Mouse (Mus musculus) MEL (cell line): ENCODE results near the gene Tmem174. TPM values are rescaled to one million over a fixed set of nuclear protein-coding genes. Genes with fewer than 3 reads are reported as not detected.

Experiments
- DNase-seq: peaks from one replicate; pipeline ENCODE4 v3.0.0; 2011; ENCODE audit warnings: low read depth, low spot score
- H3K27ac ChIP-seq: 2 replicates; pipeline ENCODE4 v1.5.1; 2012; ENCODE audit warnings: low read depth, mild to moderate bottlenecking, control low read depth, low read length, moderate library complexity; ENCODE audit not compliant: control insufficient read depth
- H3K27me3 ChIP-seq, 2 experiments: fragments of 150-350 bp in 1 of 2; sonication (generic) in 1 of 2; 2 replicates each; pipeline ENCODE4 v1.6.1; 2012; ENCODE audit warnings: low read length in 2 of 2, mild to moderate bottlenecking in 2 of 2, improper control_type of control experiment in 1 of 2, moderate library complexity in 1 of 2; ENCODE audit not compliant: insufficient read depth in 2 of 2, control insufficient read depth in 1 of 2
- H3K36me3 ChIP-seq, 2 experiments: 2 replicates each; pipeline ENCODE4 v1.6.1; 2012 to 2014; ENCODE audit warnings: low read length in 2 of 2, improper control_type of control experiment in 1 of 2, inconsistent platforms in 1 of 2, mild to moderate bottlenecking in 1 of 2; ENCODE audit not compliant: insufficient read depth in 2 of 2, control insufficient read depth in 1 of 2
- H3K4me1 ChIP-seq, 2 experiments: fragments of 150-350 bp in 1 of 2; sonication (generic) in 1 of 2; 2 replicates each; pipeline ENCODE4 v1.6.1; 2012; ENCODE audit warnings: low read length in 2 of 2, improper control_type of control experiment in 1 of 2, mild to moderate bottlenecking in 1 of 2; ENCODE audit not compliant: insufficient read depth in 2 of 2, control insufficient read depth in 1 of 2
- H3K4me3 ChIP-seq, 2 experiments: fragments of 150-350 bp in 1 of 2; sonication (generic) in 1 of 2; 2 replicates each; pipeline ENCODE4 v1.5.1; 2012; ENCODE audit warnings: low read depth in 2 of 2, low read length in 2 of 2, mild to moderate bottlenecking in 2 of 2, moderate library complexity in 2 of 2, control low read depth in 1 of 2, improper control_type of control experiment in 1 of 2; ENCODE audit not compliant: control insufficient read depth in 1 of 2, insufficient read depth in 1 of 2
- H3K79me2 ChIP-seq: 2 replicates; pipeline ENCODE4 v1.6.1; 2012; ENCODE audit warnings: mild to moderate bottlenecking, low read length, moderate library complexity; ENCODE audit not compliant: control insufficient read depth, poor library complexity, insufficient read depth
- H3K9ac ChIP-seq: 2 replicates; pipeline ENCODE4 v1.6.1; 2012; ENCODE audit warnings: low read depth, mild to moderate bottlenecking, control low read depth, low read length, moderate library complexity; ENCODE audit not compliant: control insufficient read depth, poor library complexity, severe bottlenecking
- H3K9me3 ChIP-seq: fragments of 150-350 bp; sonication (generic); replicated peaks from 2 replicates; pipeline ENCODE4 v1.6.1; 2012; ENCODE audit warnings: mild to moderate bottlenecking, low read length, improper control_type of control experiment, moderate library complexity; ENCODE audit not compliant: insufficient read depth
- CHD1 ChIP-seq: IDR thresholded peaks from 2 replicates; pipeline ENCODE4 v1.6.1; 2012; ENCODE audit warnings: low read depth, mild to moderate bottlenecking, inconsistent platforms, low read length, improper control_type of control experiment
- CHD2 ChIP-seq: IDR thresholded peaks from 2 replicates; pipeline ENCODE4 v1.6.1; 2011; ENCODE audit warnings: low read length, improper control_type of control experiment
- E2F4 ChIP-seq: IDR thresholded peaks from 2 replicates; pipeline ENCODE4 v1.6.1; 2011; ENCODE audit warnings: low read depth, low read length, improper control_type of control experiment, borderline replicate concordance
- ETS1 ChIP-seq: IDR thresholded peaks from 2 replicates; pipeline ENCODE4 v1.6.1; 2012; ENCODE audit warnings: low read depth, mild to moderate bottlenecking, inconsistent platforms, low read length, improper control_type of control experiment, moderate library complexity
- GABPA ChIP-seq: IDR thresholded peaks from 2 replicates; pipeline ENCODE4 v1.6.1; 2012; ENCODE audit warnings: low read depth, mild to moderate bottlenecking, inconsistent platforms, low read length, improper control_type of control experiment, moderate library complexity
- JUND ChIP-seq: IDR thresholded peaks from 2 replicates; pipeline ENCODE4 v1.6.1; 2011; ENCODE audit warnings: low read depth, mild to moderate bottlenecking, improper control_type of control experiment, low read length
- KAT2A ChIP-seq: conservative IDR thresholded peaks from 2 replicates; pipeline ENCODE4 v1.6.1; 2012; ENCODE audit warnings: low read depth, low read length, improper control_type of control experiment, inconsistent platforms
- MAFK ChIP-seq: IDR thresholded peaks from 2 replicates; pipeline ENCODE4 v1.6.1; 2011; ENCODE audit warnings: low read depth, mild to moderate bottlenecking, low read length, improper control_type of control experiment, borderline replicate concordance
- MAX ChIP-seq: IDR thresholded peaks from 2 replicates; pipeline ENCODE4 v1.6.1; 2011; ENCODE audit warnings: low read length, improper control_type of control experiment
- MAZ ChIP-seq: IDR thresholded peaks from 2 replicates; pipeline ENCODE4 v1.6.1; 2012; ENCODE audit warnings: low read depth, mild to moderate bottlenecking, inconsistent platforms, low read length, improper control_type of control experiment
- MEF2A ChIP-seq: IDR thresholded peaks from 2 replicates; pipeline ENCODE4 v1.6.1; 2014; ENCODE audit warnings: low read depth, mild to moderate bottlenecking, inconsistent platforms, low read length, improper control_type of control experiment; ENCODE audit not compliant: poor library complexity, insufficient replicate concordance, severe bottlenecking; ENCODE audit errors: extremely low read depth
- MXI1 ChIP-seq: IDR thresholded peaks from 2 replicates; pipeline ENCODE4 v1.6.1; 2011; ENCODE audit warnings: mild to moderate bottlenecking, low read depth, low read length, improper control_type of control experiment
- MYB ChIP-seq: IDR thresholded peaks from 2 replicates; pipeline ENCODE4 v1.6.1; 2011; ENCODE audit warnings: mild to moderate bottlenecking, low read depth, low read length, improper control_type of control experiment
- NRF1 ChIP-seq: IDR thresholded peaks from 2 replicates; pipeline ENCODE4 v1.6.1; 2014; ENCODE audit warnings: low read depth, mild to moderate bottlenecking, inconsistent platforms, low read length, improper control_type of control experiment, moderate library complexity; ENCODE audit not compliant: poor library complexity, insufficient read depth, severe bottlenecking
- POLR2A ChIP-seq, 2 experiments: IDR thresholded peaks; 2 replicates each; pipeline ENCODE4 v1.6.1; 2011 to 2012; ENCODE audit warnings: low read length in 2 of 2, mild to moderate bottlenecking in 2 of 2, control low read depth in 1 of 2, improper control_type of control experiment in 1 of 2, low read depth in 1 of 2, moderate library complexity in 1 of 2; ENCODE audit not compliant: control insufficient read depth in 1 of 2, insufficient read depth in 1 of 2, poor library complexity in 1 of 2
- POLR2AphosphoS2 ChIP-seq: IDR thresholded peaks from 2 replicates; pipeline ENCODE4 v1.6.1; 2011; ENCODE audit warnings: low read length, improper control_type of control experiment
- SMC3 ChIP-seq: IDR thresholded peaks from 2 replicates; pipeline ENCODE4 v1.6.1; 2011; ENCODE audit warnings: low read depth, low read length, improper control_type of control experiment
- TAL1 ChIP-seq: IDR thresholded peaks from 2 replicates; pipeline ENCODE4 v1.6.1; 2012; ENCODE audit warnings: mild to moderate bottlenecking, inconsistent platforms, low read length, moderate library complexity, mixed read lengths
- TBP ChIP-seq: IDR thresholded peaks from 2 replicates; pipeline ENCODE4 v1.8.0; 2011; ENCODE audit warnings: low read depth, low read length, improper control_type of control experiment
- TCF12 ChIP-seq: IDR thresholded peaks from 2 replicates; pipeline ENCODE4 v1.6.1; 2014; ENCODE audit warnings: low read depth, mild to moderate bottlenecking, inconsistent platforms, low read length, improper control_type of control experiment, moderate library complexity
- UBTF ChIP-seq: IDR thresholded peaks from 2 replicates; pipeline ENCODE4 v1.6.1; 2012; ENCODE audit warnings: low read depth, mild to moderate bottlenecking, inconsistent platforms, low read length, improper control_type of control experiment, moderate library complexity, borderline replicate concordance; ENCODE audit not compliant: insufficient read depth
- ZKSCAN1 ChIP-seq: IDR thresholded peaks from 2 replicates; pipeline ENCODE4 v1.6.1; 2012; ENCODE audit warnings: low read depth, mild to moderate bottlenecking, inconsistent platforms, low read length, improper control_type of control experiment, moderate library complexity
- ZMIZ1 ChIP-seq: IDR thresholded peaks from 2 replicates; pipeline ENCODE4 v1.6.1; 2012; ENCODE audit warnings: low read depth, mild to moderate bottlenecking, inconsistent platforms, low read length, improper control_type of control experiment, moderate library complexity
- ZNF384 ChIP-seq: IDR thresholded peaks from 2 replicates; pipeline ENCODE4 v1.6.1; 2012; ENCODE audit warnings: low read depth, mild to moderate bottlenecking, inconsistent platforms, low read length, improper control_type of control experiment
- polyA plus RNA-seq, 2 experiments: library from polyadenylated mRNA; stranded (reverse) in 1 of 2; unstranded in 1 of 2; fragments of >175 nt in 1 of 2; fragments of >200 nt in 1 of 2; gene quantifications; 2 replicates each; pipeline versions ENCODE4 v1.2.1 to v1.2.4; 2012; ENCODE audit warnings: low replicate concordance in 2 of 2, low read depth in 1 of 2; ENCODE audit not compliant: insufficient read length in 2 of 2, insufficient read depth in 1 of 2, missing spikeins in 1 of 2
- total RNA-seq: library from RNA; depleted of rRNA; stranded (reverse); fragments of 300-350 nt; gene quantifications from 2 replicates; pipeline ENCODE4 v1.2.3, GENCODE M21; 2012

The Tmem174 gene
- total and polyA plus RNA-seq, 3 experiments, result not detected

- Histone ChIP-seq H3K27ac (no peak overlapping the region), H3K36me3 (no peaks in the 10 kb centered on the region), H3K9ac (no peak overlapping the region), H3K4me1 (no peaks in the 10 kb centered on the region), H3K9me3 (no peaks in the 10 kb centered on the region), H3K27me3 (no peaks in the 10 kb centered on the region; a peak in 1 of 4 replicates), H3K79me2 (no peaks in the 10 kb centered on the region), H3K4me3 (no peak overlapping the region)
- DNase-seq, result no peak
- no peak for TF ChIP-seq E2F4
- no peak for TF ChIP-seq NRF1
- no peak for TF ChIP-seq ETS1
- TF ChIP-seq POLR2AphosphoS2, result no peak
- no peak for TF ChIP-seq POLR2A (IDR thresholded peaks at IDR 0.05; ENCODE audit: control insufficient read depth in 1 of 2, insufficient read depth in 1 of 2, low read depth in 1 of 2, low read length in 2 of 2, poor library complexity in 1 of 2)
These were observed 47.6 kb downstream of the Tmem174 start for GRCm38 (mm10) chr13:98589572-98589971.

GRCm38 (mm10) chr13:98588951-98589501, 48.2 kb downstream of the Tmem174 start:
- no peaks in the 10 kb centered on the region for H3K36me3 ChIP-seq
- DNase-seq, result no peak
- H3K27ac ChIP-seq, result no peak overlapping the region
- no peak overlapping the region for H3K9ac ChIP-seq
- no peaks in the 10 kb centered on the region; a peak in 1 of 4 replicates for H3K27me3 ChIP-seq
- no peaks in the 10 kb centered on the region for H3K4me1 ChIP-seq
- H3K9me3 ChIP-seq, result no peaks in the 10 kb centered on the region
- H3K79me2 ChIP-seq, result no peaks in the 10 kb centered on the region
- no peak overlapping the region for H3K4me3 ChIP-seq
- TF ChIP-seq JUND, result no peak
- no peak for TF ChIP-seq CHD2
- no peak for TF ChIP-seq UBTF
- TF ChIP-seq MEF2A, result no peak
- no peak for TF ChIP-seq TAL1
- no peak for TF ChIP-seq KAT2A
- TF ChIP-seq POLR2A (IDR thresholded peaks at IDR 0.05; ENCODE audit: control insufficient read depth in 1 of 2, insufficient read depth in 1 of 2, low read depth in 1 of 2, low read length in 2 of 2, poor library complexity in 1 of 2), result no peak
- TF ChIP-seq ZMIZ1, result no peak
- TF ChIP-seq ZKSCAN1, result no peak
- no peak for TF ChIP-seq E2F4

- no peak overlapping the region for H3K27ac ChIP-seq
- no peaks in the 10 kb centered on the region for H3K9me3 ChIP-seq
- H3K9ac ChIP-seq, result no peak overlapping the region
- no peaks in the 10 kb centered on the region for H3K4me1 ChIP-seq
- no peaks in the 10 kb centered on the region; a peak in 1 of 4 replicates for H3K27me3 ChIP-seq
- H3K36me3 ChIP-seq, result no peaks in the 10 kb centered on the region
- H3K4me3 ChIP-seq, result no peak overlapping the region
- no peak for DNase-seq
- no peaks in the 10 kb centered on the region for H3K79me2 ChIP-seq
- TF ChIP-seq MAZ (no peak), MEF2A (no peak), MAFK (no peak), TCF12 (no peak), KAT2A (no peak), CHD2 (no peak), E2F4 (no peak), ZKSCAN1 (no peak), SMC3 (no peak), TAL1 (no peak), ZNF384 (no peak), GABPA (no peak), MXI1 (no peak), JUND (no peak), TBP (no peak), MAX (no peak), MYB (no peak), CHD1 (no peak)
These were observed 48.7 kb downstream of the Tmem174 start for GRCm38 (mm10) chr13:98588480-98588879.
